Mouse (Mus musculus): ENCODE data around the gene Vgll4. TPM values are rescaled to one million over a fixed set of nuclear protein-coding genes. Genes with fewer than 3 reads are reported as not detected.

Vgll4 gene
- polyA plus RNA-seq, 1 experiment from 2014 or later: 75.1 TPM

DNA sequence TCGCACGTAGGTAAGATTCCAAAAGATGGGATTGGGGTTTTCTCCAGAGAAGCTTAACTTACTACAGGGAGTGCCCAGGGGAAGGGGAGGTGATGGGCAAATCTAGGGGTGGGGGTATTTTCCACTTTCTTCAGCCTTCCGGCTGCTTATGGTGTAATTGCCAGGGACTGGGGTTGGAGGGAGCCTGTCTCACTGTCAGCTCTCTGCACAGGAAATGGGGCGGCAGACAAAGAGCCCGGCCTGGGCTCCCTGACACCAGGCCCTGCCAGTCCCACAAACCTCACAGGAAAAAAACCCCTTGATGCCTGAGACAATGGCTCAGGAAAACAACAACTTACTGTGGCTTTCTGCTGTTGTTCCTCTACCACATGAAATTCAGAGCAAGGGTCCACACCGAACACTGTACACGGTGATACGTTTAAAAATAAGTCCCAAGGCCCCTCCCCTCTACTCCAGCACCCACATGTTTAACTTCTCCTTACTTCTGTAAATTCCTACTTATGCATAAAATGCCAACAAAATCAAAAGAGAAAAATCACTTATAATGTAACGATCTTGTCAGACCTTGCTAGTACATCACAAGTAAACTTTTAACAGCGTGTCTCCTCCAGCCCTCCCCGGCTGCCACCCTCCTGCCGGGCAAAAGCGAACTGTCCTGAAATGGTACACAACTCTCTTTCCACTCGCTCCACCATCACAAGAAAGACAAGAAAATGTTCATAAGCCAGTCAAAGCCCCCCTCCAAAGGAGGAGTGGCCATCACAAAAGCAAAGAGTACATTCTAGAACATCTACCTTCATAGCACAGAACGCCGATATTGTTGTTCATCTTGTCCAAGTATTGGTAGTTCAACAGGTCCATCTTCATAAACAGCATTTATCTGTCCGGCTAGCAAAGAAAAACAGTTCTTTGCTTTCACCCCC, 49.0 kb downstream of the Vgll4 start:
- Histone ChIP-seq H3K4me1 (ENCODE audit: control insufficient read depth, insufficient read depth, low read length) (peaks cover 36% of the 10 kb centered on the region), H3K4me3 (replicated peaks; ENCODE audit: low read length) (peak overlapping the region; percentile 64), H3K27me3 (ENCODE audit: control insufficient read depth, insufficient read depth, low read length) (no peaks in the 10 kb centered on the region), H3K4me2 (ENCODE audit: low read depth, low read length) (peak overlapping the region; percentile 54), H3K9me3 (replicated peaks; ENCODE audit: control insufficient read depth, low read length) (no peaks in the 10 kb centered on the region), H3K9ac (ENCODE audit: low read length) (peak overlapping the region; percentile 87), H3K27ac (ENCODE audit: low read length) (peak overlapping the region; percentile 89), H3K36me3 (ENCODE audit: control insufficient read depth, insufficient read depth, low read length) (no peaks in the 10 kb centered on the region)
- 1% methylated on average over 17 of the region's 17 CpGs for WGBS
- peak; percentile 24; the same call in 1 of the 2 replicates for ATAC-seq (ENCODE audit: insufficient read depth, low FRiP score)

DNA sequence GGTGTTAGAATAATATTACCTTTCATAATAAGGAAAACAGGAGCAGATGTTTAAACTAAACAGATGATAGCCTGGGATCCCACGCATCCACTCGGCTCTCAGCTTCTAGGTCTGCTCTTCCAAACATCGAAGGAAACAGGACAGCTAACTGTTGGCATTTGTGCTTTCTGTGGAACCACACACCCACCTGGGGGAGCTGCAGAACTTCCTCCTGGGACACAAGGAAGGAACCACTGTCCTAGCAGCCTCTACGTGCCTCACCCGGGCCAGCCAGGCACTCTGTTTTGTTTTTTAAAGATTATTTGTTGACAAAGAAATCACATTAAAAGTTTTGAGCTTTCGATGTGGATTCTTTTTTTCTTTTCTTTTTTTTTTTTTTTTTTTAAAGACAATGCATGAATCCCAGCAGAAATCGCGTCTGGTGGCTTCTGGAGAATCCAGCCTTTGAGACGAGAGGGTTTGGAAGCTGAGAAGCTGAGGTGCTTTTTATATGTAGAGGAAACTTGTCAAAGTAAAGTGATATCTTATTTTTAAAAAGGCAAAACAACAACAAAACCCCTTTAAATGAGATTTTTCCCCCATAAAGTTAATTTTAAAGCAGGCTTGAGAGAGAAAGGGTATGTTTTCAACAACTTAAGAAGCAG, 50.0 kb downstream of the Vgll4 start:
- H3K9me3 ChIP-seq (replicated peaks; ENCODE audit: control insufficient read depth, low read length): no peaks in the 10 kb centered on the region
- H3K27me3 ChIP-seq (ENCODE audit: control insufficient read depth, insufficient read depth, low read length): no peaks in the 10 kb centered on the region
- peak overlapping the region; percentile 87 for H3K9ac ChIP-seq (ENCODE audit: low read length)
- peak overlapping the region; percentile 89 for H3K27ac ChIP-seq (ENCODE audit: low read length)
- peak overlapping the region; percentile 64 for H3K4me3 ChIP-seq (replicated peaks; ENCODE audit: low read length)
- H3K4me1 ChIP-seq (ENCODE audit: control insufficient read depth, insufficient read depth, low read length): peaks cover 46% of the 10 kb centered on the region
- WGBS: 4% methylated on average over 9 of the region's 9 CpGs
- no peaks in the 10 kb centered on the region for H3K36me3 ChIP-seq (ENCODE audit: control insufficient read depth, insufficient read depth, low read length)
- no peak for ATAC-seq (ENCODE audit: insufficient read depth, low FRiP score)
- peak overlapping the region; percentile 54 for H3K4me2 ChIP-seq (ENCODE audit: low read depth, low read length)

DNA sequence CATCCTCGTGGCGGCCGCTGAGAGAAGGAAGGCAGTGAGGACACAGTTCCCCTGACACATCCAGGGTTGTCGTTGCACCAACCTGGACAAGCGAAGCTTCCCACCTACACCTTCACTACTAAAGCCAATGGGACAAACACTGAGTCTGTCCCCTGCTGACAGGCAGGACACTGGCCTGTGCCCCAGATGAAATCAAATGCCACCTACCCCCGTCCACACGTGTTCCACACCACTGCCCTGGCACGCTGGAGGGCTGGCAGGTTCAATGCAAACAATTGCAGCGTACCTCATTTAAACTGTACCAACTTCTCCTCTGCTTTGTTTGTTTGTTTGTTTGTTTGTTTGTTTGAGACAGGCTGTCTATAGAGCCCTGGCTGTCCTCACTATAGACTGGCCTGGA, 50.8 kb downstream of the Vgll4 start:
- WGBS: 76% methylated on average over 9 of the region's 9 CpGs
- Histone ChIP-seq H3K27ac (ENCODE audit: low read length) (peak overlapping the region; percentile 65; the same call in 1 of the 2 replicates), H3K9ac (ENCODE audit: low read length) (0 out of 2 replicates have a peak overlapping the region, but pooled peaks have one; percentile 87), H3K4me3 (replicated peaks; ENCODE audit: low read length) (peak overlapping the region; percentile 64), H3K36me3 (ENCODE audit: control insufficient read depth, insufficient read depth, low read length) (no peaks in the 10 kb centered on the region), H3K4me2 (ENCODE audit: low read depth, low read length) (peak overlapping the region; percentile 54), H3K27me3 (ENCODE audit: control insufficient read depth, insufficient read depth, low read length) (no peaks in the 10 kb centered on the region), H3K9me3 (replicated peaks; ENCODE audit: control insufficient read depth, low read length) (no peaks in the 10 kb centered on the region), H3K4me1 (ENCODE audit: control insufficient read depth, insufficient read depth, low read length) (peaks cover 54% of the 10 kb centered on the region)
- ATAC-seq (ENCODE audit: insufficient read depth, low FRiP score): no peak

DNA sequence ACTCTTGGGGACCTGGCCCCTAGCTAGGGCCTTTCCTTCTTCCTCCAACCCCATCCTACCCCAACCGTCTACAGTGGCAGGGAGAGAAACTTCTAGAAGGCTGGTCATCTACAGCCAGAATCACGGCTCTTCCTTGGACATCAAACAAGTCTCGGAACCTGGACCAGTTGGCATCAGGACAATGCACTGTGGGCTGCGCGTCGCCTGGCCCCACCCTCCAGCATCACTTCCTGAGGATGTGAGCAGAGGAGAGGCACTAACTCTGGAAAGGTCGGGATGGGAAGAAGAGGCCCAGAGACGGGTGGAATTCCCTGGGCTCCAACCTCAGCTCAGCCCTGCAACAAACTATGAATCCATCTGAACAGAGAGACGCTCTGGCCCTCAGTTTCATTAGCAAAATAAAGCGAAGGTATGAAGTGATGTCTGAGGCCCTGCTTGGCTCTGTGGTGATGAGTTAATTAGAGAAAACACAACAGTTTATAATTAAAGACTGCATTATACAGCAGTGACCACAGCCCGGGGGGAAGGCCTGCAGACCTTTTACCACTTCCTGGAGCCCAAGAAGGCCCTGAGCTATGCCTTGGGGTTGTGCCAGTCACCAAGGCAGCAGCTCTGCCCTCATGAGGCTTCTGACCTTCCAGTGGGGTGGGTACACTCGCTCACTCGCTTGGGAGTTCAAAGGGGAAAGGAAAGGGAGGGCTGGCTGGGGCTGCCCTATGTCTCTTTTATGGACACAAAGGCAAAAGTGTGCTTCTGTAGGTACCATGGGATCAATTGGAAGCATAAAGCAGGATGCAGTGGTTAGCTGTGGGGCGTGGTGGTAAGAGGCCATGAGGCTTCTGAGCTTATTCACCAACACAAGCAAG, 51.8 kb downstream of the Vgll4 start:
- peak overlapping the region; percentile 64; the same call in 1 of the 2 replicates for H3K4me3 ChIP-seq (replicated peaks; ENCODE audit: low read length)
- H3K9ac ChIP-seq (ENCODE audit: low read length): no peak overlapping the region
- H3K4me1 ChIP-seq (ENCODE audit: control insufficient read depth, insufficient read depth, low read length): peaks cover 62% of the 10 kb centered on the region

DNA sequence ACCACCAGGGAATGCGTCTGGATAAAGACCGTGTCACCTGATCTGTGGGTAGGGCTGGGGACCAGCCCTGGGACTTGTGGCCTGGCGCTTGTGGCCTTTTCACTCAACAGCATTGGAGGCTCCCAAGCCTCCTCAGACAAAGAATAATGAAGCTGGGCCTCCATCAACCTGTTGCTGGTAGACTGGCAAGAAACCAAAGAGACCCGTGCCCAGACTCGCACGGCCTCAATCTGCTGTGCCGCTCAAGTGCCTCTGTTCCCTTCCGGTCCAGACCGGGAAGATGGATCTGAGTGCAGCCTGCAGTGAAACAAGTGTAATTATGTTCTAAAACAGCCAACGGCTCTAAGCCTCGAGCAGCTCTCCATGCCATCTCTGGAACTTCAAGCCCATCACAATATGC, 52.7 kb downstream of the Vgll4 start:
- peak overlapping the region; percentile 46; the same call in 1 of the 2 replicates for H3K9ac ChIP-seq (ENCODE audit: low read length)
- H3K36me3 ChIP-seq (ENCODE audit: control insufficient read depth, insufficient read depth, low read length): no peaks in the 10 kb centered on the region
- peak overlapping the region; percentile 28 for H3K4me3 ChIP-seq (replicated peaks; ENCODE audit: low read length)
- H3K27ac ChIP-seq (ENCODE audit: low read length): peak overlapping the region; percentile 85
- peaks cover 71% of the 10 kb centered on the region for H3K4me1 ChIP-seq (ENCODE audit: control insufficient read depth, insufficient read depth, low read length)
- H3K4me2 ChIP-seq (ENCODE audit: low read depth, low read length): peak overlapping the region; percentile 54
- WGBS: 43% methylated on average over 11 of the region's 11 CpGs
- no peak for ATAC-seq (ENCODE audit: insufficient read depth, low FRiP score)
- no peaks in the 10 kb centered on the region for H3K9me3 ChIP-seq (replicated peaks; ENCODE audit: control insufficient read depth, low read length)
- H3K27me3 ChIP-seq (ENCODE audit: control insufficient read depth, insufficient read depth, low read length): no peaks in the 10 kb centered on the region

More for the DNA sequence above, 51.8 kb downstream of the Vgll4 start:
- Histone ChIP-seq H3K4me2 (ENCODE audit: low read depth, low read length) (peak overlapping the region; percentile 54), H3K27me3 (ENCODE audit: control insufficient read depth, insufficient read depth, low read length) (no peaks in the 10 kb centered on the region), H3K9me3 (replicated peaks; ENCODE audit: control insufficient read depth, low read length) (no peaks in the 10 kb centered on the region), H3K36me3 (ENCODE audit: control insufficient read depth, insufficient read depth, low read length) (no peaks in the 10 kb centered on the region), H3K27ac (ENCODE audit: low read length) (peak overlapping the region; percentile 65)
- 54% methylated on average over 14 of the region's 14 CpGs for WGBS
- no peak for ATAC-seq (ENCODE audit: insufficient read depth, low FRiP score)

DNA sequence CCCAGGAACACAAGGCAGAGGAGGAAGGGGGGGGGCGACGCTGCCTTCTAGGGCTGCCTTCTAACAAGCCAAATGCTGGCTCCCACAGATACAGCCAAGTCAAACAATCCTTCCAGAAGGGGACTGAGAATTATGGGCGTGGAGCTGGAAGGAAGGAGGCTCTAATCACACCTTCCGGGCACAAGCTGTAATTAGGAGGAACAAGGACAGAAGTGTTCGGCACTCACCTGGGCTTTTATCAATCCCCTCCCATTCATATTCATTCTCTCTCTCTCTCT, 53.1 kb downstream of the Vgll4 start:
- H3K4me3 ChIP-seq (replicated peaks; ENCODE audit: low read length): peak overlapping the region; percentile 28
- H3K36me3 ChIP-seq (ENCODE audit: control insufficient read depth, insufficient read depth, low read length): no peaks in the 10 kb centered on the region
- peak overlapping the region; percentile 85 for H3K27ac ChIP-seq (ENCODE audit: low read length)
- no peaks in the 10 kb centered on the region for H3K9me3 ChIP-seq (replicated peaks; ENCODE audit: control insufficient read depth, low read length)
- H3K4me1 ChIP-seq (ENCODE audit: control insufficient read depth, insufficient read depth, low read length): peaks cover 75% of the 10 kb centered on the region
- H3K4me2 ChIP-seq (ENCODE audit: low read depth, low read length): peak overlapping the region; percentile 54
- peak; percentile 51; the same call in 1 of the 2 replicates for ATAC-seq (ENCODE audit: insufficient read depth, low FRiP score)
- 7% methylated on average over 5 of the region's 5 CpGs for WGBS
- peak overlapping the region; percentile 60 for H3K9ac ChIP-seq (ENCODE audit: low read length)
- no peaks in the 10 kb centered on the region for H3K27me3 ChIP-seq (ENCODE audit: control insufficient read depth, insufficient read depth, low read length)

DNA sequence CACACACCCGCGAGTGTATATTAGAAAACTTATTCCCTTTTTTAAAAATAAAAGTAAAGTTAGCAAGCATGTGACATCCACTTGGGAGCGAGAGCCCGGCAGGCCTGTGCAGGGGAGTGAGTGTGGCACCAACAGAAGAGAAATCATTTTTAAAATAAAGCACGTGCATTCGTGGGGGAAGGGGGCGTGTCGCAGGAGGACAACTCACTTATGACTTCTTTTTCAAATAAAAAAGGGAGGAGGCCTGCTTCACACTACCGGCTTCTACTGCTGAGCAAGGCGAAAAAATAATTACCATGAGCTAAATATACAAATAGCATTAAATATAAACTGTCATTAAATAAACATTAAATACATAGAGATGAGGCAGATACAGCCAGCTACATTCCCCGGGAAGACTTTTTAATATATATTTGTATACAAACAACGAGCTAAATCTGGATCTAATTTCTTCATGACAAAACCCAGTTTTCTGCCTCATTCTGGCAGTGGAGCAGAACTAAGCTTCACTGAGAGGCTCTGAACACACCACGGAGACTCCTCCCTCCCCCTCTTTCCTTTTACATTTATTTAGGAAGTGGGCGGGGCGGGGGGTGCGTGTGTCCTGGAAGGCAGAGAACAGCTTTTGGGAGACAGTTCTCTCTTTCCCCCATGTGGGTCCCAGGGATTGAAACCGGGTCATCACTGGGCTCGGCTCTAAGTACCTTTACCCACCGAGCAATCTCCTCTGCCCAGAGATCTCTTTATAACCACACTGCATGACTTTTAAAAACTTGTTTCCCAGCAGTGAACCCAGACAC, 53.7 kb downstream of the Vgll4 start:
- ATAC-seq (ENCODE audit: insufficient read depth, low FRiP score): no peak
- no peaks in the 10 kb centered on the region for H3K9me3 ChIP-seq (replicated peaks; ENCODE audit: control insufficient read depth, low read length)
- peak overlapping the region; percentile 85 for H3K27ac ChIP-seq (ENCODE audit: low read length)
- H3K4me1 ChIP-seq (ENCODE audit: control insufficient read depth, insufficient read depth, low read length): peaks cover 80% of the 10 kb centered on the region
- H3K9ac ChIP-seq (ENCODE audit: low read length): peak overlapping the region; percentile 60
- H3K4me3 ChIP-seq (replicated peaks; ENCODE audit: low read length): peak overlapping the region; percentile 28
- H3K4me2 ChIP-seq (ENCODE audit: low read depth, low read length): peak overlapping the region; percentile 54
- no peaks in the 10 kb centered on the region for H3K27me3 ChIP-seq (ENCODE audit: control insufficient read depth, insufficient read depth, low read length)
- WGBS: 23% methylated on average over 19 of the region's 19 CpGs
- no peaks in the 10 kb centered on the region for H3K36me3 ChIP-seq (ENCODE audit: control insufficient read depth, insufficient read depth, low read length)

DNA sequence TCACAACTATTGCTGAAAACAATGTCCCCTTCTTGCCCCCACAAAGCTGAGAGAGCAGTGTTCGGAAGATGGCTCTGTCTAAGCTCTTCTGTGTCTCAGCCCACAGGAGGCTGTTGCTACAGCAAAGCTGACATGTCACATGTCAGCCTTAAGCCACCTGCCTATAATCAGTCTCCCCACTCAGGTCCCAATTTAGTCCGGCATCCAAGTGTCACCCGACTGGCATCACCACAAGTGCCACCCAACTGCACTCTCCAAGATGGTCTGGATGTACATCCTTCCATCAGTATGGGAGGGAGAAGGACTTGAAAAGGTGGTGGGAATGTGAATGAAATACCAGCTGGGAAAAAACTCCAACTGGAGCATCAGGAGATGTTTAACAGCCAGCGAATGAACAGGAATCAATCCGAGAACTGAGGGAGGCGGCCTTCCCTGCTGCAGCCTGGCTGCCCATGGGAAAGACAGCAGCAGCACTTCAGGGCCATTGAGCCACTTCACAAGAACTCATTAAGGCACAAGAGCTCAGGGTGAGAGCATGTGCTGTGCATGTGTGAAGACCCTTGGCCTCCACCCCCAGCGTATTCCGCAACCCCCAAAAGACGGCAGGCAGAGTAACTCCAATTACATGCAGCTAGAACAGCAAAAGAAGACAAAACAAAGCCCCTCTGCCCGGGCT, 55.6 kb downstream of the Vgll4 start:
- no peak overlapping the region for H3K9ac ChIP-seq (ENCODE audit: low read length)
- peaks cover 77% of the 10 kb centered on the region for H3K4me1 ChIP-seq (ENCODE audit: control insufficient read depth, insufficient read depth, low read length)
- 71% methylated on average over 10 of the region's 10 CpGs for WGBS
- H3K27me3 ChIP-seq (ENCODE audit: control insufficient read depth, insufficient read depth, low read length): no peaks in the 10 kb centered on the region
- no peaks in the 10 kb centered on the region for H3K9me3 ChIP-seq (replicated peaks; ENCODE audit: control insufficient read depth, low read length)
- no peak overlapping the region for H3K4me3 ChIP-seq (replicated peaks; ENCODE audit: low read length)
- peak overlapping the region; percentile 42 for H3K27ac ChIP-seq (ENCODE audit: low read length)
- H3K36me3 ChIP-seq (ENCODE audit: control insufficient read depth, insufficient read depth, low read length): no peaks in the 10 kb centered on the region
- H3K4me2 ChIP-seq (ENCODE audit: low read depth, low read length): no peak overlapping the region
- ATAC-seq (ENCODE audit: insufficient read depth, low FRiP score): no peak

Measured in stomach, embryonic 16.5 days (tissue).